8 mouse cellular contexts compared by ENCODE assay signal in genomic region chr16:23109350-23110280, GRCm38 (mm10). TPM values are rescaled to one million over a fixed set of nuclear protein-coding genes. Genes with fewer than 3 reads are reported as not detected.
DNase-seq lines count a peak whose midpoint lies in the region; ATAC-seq and TF ChIP-seq lines count a peak whose summit lies in the region.

No protein-coding gene starts in this region.

- peak overlapping the region; percentile 96 for H3K4me2 ChIP-seq in heart, embryonic 12.5 days
- peak overlapping the region; percentile 67 for H3K4me2 ChIP-seq in forebrain, postnatal 0 days (ENCODE audit: low read depth)

- 60% methylated on average over 5 of the region's 5 CpGs for WGBS in heart, embryonic 12.5 days
- 51% methylated on average over 5 of the region's 5 CpGs for WGBS in forebrain, postnatal 0 days
- WGBS in macrophage (ENCODE audit: missing documents): 38% methylated on average over 5 of the region's 5 CpGs

- in situ Hi-C loops in ES-E14 (cut with MboI; ENCODE audit: low sequenced_read_pairs in 2 of 2, unreplicated experiment in 2 of 2): loop anchor here in 1 of 2 experiments (25.0 kb wide), 1 partner anchor 697 kb away; no protein-coding TSS in a partner anchor

- peaks cover 45% of the 10 kb centered on the region for H3K79me2 ChIP-seq in macrophage (ENCODE audit: inconsistent target)

- DNase-seq in heart, postnatal 14 days: no peak
- no peak for DNase-seq in ES-E14 (ENCODE audit: low read depth, low spot score)
- DNase-seq in forebrain, postnatal 0 days: no peak
- DNase-seq in left cerebral cortex, postnatal 14 days (ENCODE audit: low spot score in 2 of 2): no peak

- H3K9ac ChIP-seq in heart, embryonic 12.5 days: peak overlapping the region; percentile 100
- H3K9ac ChIP-seq in ES-E14 (ENCODE audit: insufficient read depth, low read depth, low read length, poor library complexity, severe bottlenecking): peak overlapping the region; percentile 98; the same call in 1 of the 2 replicates
- peak overlapping the region; percentile 100 for H3K9ac ChIP-seq in forebrain, postnatal 0 days

- TF ChIP-seq CTCF in forebrain, postnatal 0 days (IDR thresholded peaks at IDR 0.05; ENCODE audit: low read depth): no peak

- ATAC-seq in heart, embryonic 12.5 days (ENCODE audit: insufficient number of reproducible peaks, low FRiP score): no peak
- no peak for ATAC-seq in forebrain, postnatal 0 days
- ATAC-seq in megakaryocyte-erythroid progenitor cell, adult 5-6 weeks (replicated peaks; ENCODE audit: low FRiP score, low TSS enrichment, poor library complexity, severe bottlenecking): no peak
- no peak for ATAC-seq in cerebellum, adult (ENCODE audit: insufficient number of reproducible peaks, low FRiP score, low TSS enrichment)

- H3K4me1 ChIP-seq in heart, embryonic 12.5 days (replicated peaks): peaks cover 19% of the 10 kb centered on the region
- peaks cover 0 to 4% of the 10 kb centered on the region in 2 experiments; a peak in 2 of 4 replicates for H3K4me1 ChIP-seq in ES-E14 (ENCODE audit: control insufficient read depth in 2 of 2, insufficient read depth in 2 of 2, low read length in 2 of 2, poor library complexity in 1 of 2)
- H3K4me1 ChIP-seq in forebrain, postnatal 0 days (ENCODE audit: insufficient read depth): peaks cover 11% of the 10 kb centered on the region

- H3K36me3 ChIP-seq in heart, embryonic 12.5 days: peaks cover 56% of the 10 kb centered on the region
- H3K36me3 ChIP-seq in ES-E14 (ENCODE audit: control insufficient read depth, insufficient read depth, low read length, poor library complexity, severe bottlenecking) (peaks cover 52% of the 10 kb centered on the region), macrophage (ENCODE audit: inconsistent target) (peaks cover 47% of the 10 kb centered on the region)
- peaks cover 48% of the 10 kb centered on the region for H3K36me3 ChIP-seq in forebrain, postnatal 0 days (ENCODE audit: insufficient read depth)

- no peaks in the 10 kb centered on the region for H3K27me3 ChIP-seq in heart, embryonic 12.5 days (replicated peaks)
- H3K27me3 ChIP-seq in forebrain, postnatal 0 days (ENCODE audit: insufficient read depth, low read length): no peaks in the 10 kb centered on the region

- no peaks in the 10 kb centered on the region for H3K9me3 ChIP-seq in heart, embryonic 12.5 days (replicated peaks)
- no peaks in the 10 kb centered on the region for H3K9me3 ChIP-seq in ES-E14 (ENCODE audit: control insufficient read depth, insufficient read depth, low read depth, low read length)
- H3K9me3 ChIP-seq in forebrain, postnatal 0 days (ENCODE audit: low read length): no peaks in the 10 kb centered on the region

- H3K4me3 ChIP-seq in heart, embryonic 12.5 days: peak overlapping the region; percentile 99
- H3K4me3 ChIP-seq in ES-E14 (ENCODE audit: insufficient read depth in 1 of 2, low read depth in 1 of 2, low read length in 2 of 2, poor library complexity in 1 of 2, severe bottlenecking in 1 of 2) (peak overlapping the region; percentile 80 to 97), macrophage (ENCODE audit: inconsistent target) (peak overlapping the region; percentile 99)
- peak overlapping the region; percentile 89 for H3K4me3 ChIP-seq in forebrain, postnatal 0 days (ENCODE audit: low read depth, low read length)

- peak overlapping the region; percentile 48 for H3K27ac ChIP-seq in heart, embryonic 12.5 days (ENCODE audit: poor library complexity, severe bottlenecking)
- H3K27ac ChIP-seq in ES-E14 (ENCODE audit: insufficient read depth, low read depth, low read length, poor library complexity, severe bottlenecking) (peak overlapping the region; percentile 97; the same call in 1 of the 2 replicates), macrophage (no peak overlapping the region)
- no peak overlapping the region for H3K27ac ChIP-seq in forebrain, postnatal 0 days (ENCODE audit: low read depth, low read length)

- intact Hi-C loops in heart, postnatal 14 days (cut with DNase I): loop anchor here (2.0 to 5.0 kb wide), 2 partner anchors 17 to 252 kb away; partner anchors contain the start of genes Dnajb11, Rfc4 and Tbccd1
- intact Hi-C loops in left cerebral cortex, postnatal 14 days (cut with DNase I): loop anchor here (10.0 kb wide), 1 partner anchor 235 kb away; no protein-coding TSS in a partner anchor

TF ChIP-seq in ES-E14, 5 proteins besides CTCF, POLR2A, EP300 and RAD21:
- TF ChIP-seq ZC3H11A (IDR thresholded peaks at IDR 0.05; ENCODE audit: borderline replicate concordance, low read depth, low read length) (no peak), CHD2 (IDR thresholded peaks at IDR 0.05; ENCODE audit: low read depth, low read length) (no peak), ZNF384 (IDR thresholded peaks at IDR 0.05; ENCODE audit: low read depth, low read length) (no peak), MAFK (IDR thresholded peaks at IDR 0.05; ENCODE audit: insufficient read depth, low read depth, low read length) (no peak), HCFC1 (IDR thresholded peaks at IDR 0.05; ENCODE audit: borderline replicate concordance, insufficient read depth, low read length) (no peak)

RNA-seq across cellular contexts. Expression of gene Eif4a2, which starts 2.4 kb away (rescaled TPM):
- polyA plus RNA-seq in heart, embryonic 12.5 days (2016; fragmentation: Nextera tagmentation; extraction: Ambion mirVana): 195 and 209 TPM in 2 replicates
- total RNA-seq in heart, postnatal 14 days (2021): 100 to 1,000 TPM; 264 to 305 TPM
- 983 and 1,290 TPM in 2 replicates for total RNA-seq in ES-E14 (2012; rRNA removed)
- 948 and 1,017 TPM in 2 replicates for total RNA-seq in forebrain, postnatal 0 days (2014; rRNA removed)
- polyA plus RNA-seq in forebrain, postnatal 0 days (2015; fragmentation: Nextera tagmentation; extraction: Ambion mirVana): 311 and 313 TPM in 2 replicates
- total RNA-seq in macrophage (2018; cell fraction: chromatin; rRNA removed): 1,000 to 10,000 TPM in 15 of 26 experiments, 100 to 1,000 TPM in 11; 529 to 1,707 (median 1,135) TPM
- 100 to 1,000 TPM in 25 of 26 experiments, 10 to 100 TPM in 1; 68.9 to 198 (median 141) TPM for total RNA-seq in macrophage (2018; cell fraction: cytosol; rRNA removed)
- 1,000 to 10,000 TPM in 1 of 26 experiments, 100 to 1,000 TPM in 25; 341 to 1,235 (median 466) TPM for total RNA-seq in macrophage (2018; cell fraction: nucleus; rRNA removed)
- polyA plus RNA-seq in macrophage (2018): 205 to 241 TPM (median 212 TPM) in 3 replicates
- total RNA-seq in megakaryocyte-erythroid progenitor cell, adult 5-6 weeks (2014; fragmentation: Nextera tagmentation): 524 and 587 TPM in 2 replicates
- total RNA-seq in megakaryocyte-erythroid progenitor cell, adult 5-6 weeks (2017): 925 and 1,082 TPM in 2 replicates
- total RNA-seq in left cerebral cortex, postnatal 14 days (2021): 100 to 1,000 TPM; 759 to 792 TPM

RNA-seq across cellular contexts. Expression of gene Rfc4, which starts 17.9 kb away (rescaled TPM):
- polyA plus RNA-seq in heart, embryonic 12.5 days (2016; fragmentation: Nextera tagmentation; extraction: Ambion mirVana): 95.0 and 106 TPM in 2 replicates
- 1 to 10 TPM; 4.4 to 9.3 TPM for total RNA-seq in heart, postnatal 14 days (2021)
- total RNA-seq in ES-E14 (2012; rRNA removed): 51.1 and 71.7 TPM in 2 replicates
- 19.3 and 20.4 TPM in 2 replicates for total RNA-seq in forebrain, postnatal 0 days (2014; rRNA removed)
- 32.0 and 42.1 TPM in 2 replicates for polyA plus RNA-seq in forebrain, postnatal 0 days (2015; fragmentation: Nextera tagmentation; extraction: Ambion mirVana)
- total RNA-seq in macrophage (2018; cell fraction: chromatin; rRNA removed): 1 to 10 TPM in 18 of 26 experiments, not detected in 8; 1.5 to 8.8 (median 3.3) TPM
- total RNA-seq in macrophage (2018; cell fraction: cytosol; rRNA removed): 1 to 10 TPM; 2.6 to 7.3 (median 4.9) TPM
- total RNA-seq in macrophage (2018; cell fraction: nucleus; rRNA removed): 10 to 100 TPM in 1 of 26 experiments, 1 to 10 TPM in 20, under 1 TPM in 5; 0.52 to 12.3 (median 1.8) TPM
- 2.4 to 20.5 TPM (median 3.8 TPM) in 3 replicates for polyA plus RNA-seq in macrophage (2018)
- 216 and 230 TPM in 2 replicates for total RNA-seq in megakaryocyte-erythroid progenitor cell, adult 5-6 weeks (2014; fragmentation: Nextera tagmentation)
- total RNA-seq in megakaryocyte-erythroid progenitor cell, adult 5-6 weeks (2017): 106 and 142 TPM in 2 replicates
- 1 to 10 TPM; 3.8 to 6.0 TPM for total RNA-seq in left cerebral cortex, postnatal 14 days (2021)

RNA-seq across cellular contexts. Expression of gene Adipoq, which starts 36.7 kb away (rescaled TPM):
- polyA plus RNA-seq in heart, embryonic 12.5 days (2016; fragmentation: Nextera tagmentation; extraction: Ambion mirVana): 0.18 TPM in 1 of 2 replicates, not detected in the other
- total RNA-seq in heart, postnatal 14 days (2021): 10 to 100 TPM in 1 of 2 experiments, 1 to 10 TPM in 1; 5.1 to 18.8 TPM
- 0.22 and 0.69 TPM in 2 replicates for total RNA-seq in ES-E14 (2012; rRNA removed)
- total RNA-seq in forebrain, postnatal 0 days (2014; rRNA removed): 0.46 and 0.52 TPM in 2 replicates
- not detected in 2 replicates for polyA plus RNA-seq in forebrain, postnatal 0 days (2015; fragmentation: Nextera tagmentation; extraction: Ambion mirVana)
- total RNA-seq in macrophage (2018; cell fraction: chromatin; rRNA removed): not detected
- not detected for total RNA-seq in macrophage (2018; cell fraction: cytosol; rRNA removed)
- total RNA-seq in macrophage (2018; cell fraction: nucleus; rRNA removed): not detected
- polyA plus RNA-seq in macrophage (2018): not detected in 3 replicates
- not detected in 2 replicates for total RNA-seq in megakaryocyte-erythroid progenitor cell, adult 5-6 weeks (2014; fragmentation: Nextera tagmentation)
- 0.50 TPM in 1 of 2 replicates, not detected in the other for total RNA-seq in megakaryocyte-erythroid progenitor cell, adult 5-6 weeks (2017)
- total RNA-seq in left cerebral cortex, postnatal 14 days (2021): not detected

RNA-seq across cellular contexts. Expression of gene Kng1, which starts 52.0 kb away (rescaled TPM):
- polyA plus RNA-seq in heart, embryonic 12.5 days (2016; fragmentation: Nextera tagmentation; extraction: Ambion mirVana): 0.83 and 1.6 TPM in 2 replicates
- total RNA-seq in heart, postnatal 14 days (2021): not detected
- 0.32 and 0.49 TPM in 2 replicates for total RNA-seq in ES-E14 (2012; rRNA removed)
- total RNA-seq in forebrain, postnatal 0 days (2014; rRNA removed): not detected in 2 replicates
- polyA plus RNA-seq in forebrain, postnatal 0 days (2015; fragmentation: Nextera tagmentation; extraction: Ambion mirVana): not detected in 2 replicates
- not detected for total RNA-seq in macrophage (2018; cell fraction: chromatin; rRNA removed)
- total RNA-seq in macrophage (2018; cell fraction: cytosol; rRNA removed): not detected
- total RNA-seq in macrophage (2018; cell fraction: nucleus; rRNA removed): not detected
- not detected in 3 replicates for polyA plus RNA-seq in macrophage (2018)
- not detected in 2 replicates for total RNA-seq in megakaryocyte-erythroid progenitor cell, adult 5-6 weeks (2014; fragmentation: Nextera tagmentation)
- total RNA-seq in megakaryocyte-erythroid progenitor cell, adult 5-6 weeks (2017): not detected in 2 replicates
- not detected for total RNA-seq in left cerebral cortex, postnatal 14 days (2021)

Comparison
In these comparisons a context has a peak if more than half of its experiments do, and no peak if none do; other contexts are left out.
1. H3K27ac ChIP-seq: peak in heart, embryonic 12.5 days (single experiment) and ES-E14 (single experiment); none in forebrain, postnatal 0 days (single experiment) and macrophage (single experiment).
2. Peak in every context shown above with its lines, with median percentiles within 50 percentile points of each other: H3K4me3 ChIP-seq and H3K9ac ChIP-seq.